ENCODE assay signal across 26 mouse cellular contexts in genomic region chr17:64426536-64426935, GRCm38 (mm10).
A peak's percentile ranks its signal among the peaks of the same experiment; 100 is the strongest.
DNase-seq lines count a peak whose midpoint lies in the region; ATAC-seq and TF ChIP-seq lines count a peak whose summit lies in the region.
"Had no signal": no experiment of that assay in that cellular context is flagged by ENCODE, and none has a peak within 500 bp of the region (broad histone marks: within the 10 kb centered on the region; RNA-seq: fewer than 3 reads in every experiment).

No protein-coding gene starts in this region.

- no peak overlapping the region for H3K27ac ChIP-seq in embryonic facial prominence, embryonic 11.5 days (replicated peaks; ENCODE audit: low read depth, low read length)
- H3K27ac ChIP-seq in embryonic facial prominence, embryonic 10.5 days (replicated peaks): no peak overlapping the region
- no peak overlapping the region for H3K27ac ChIP-seq in kidney, postnatal 0 days
- H3K27ac ChIP-seq in kidney, embryonic 15.5 days: no peak overlapping the region
- H3K27ac ChIP-seq in limb, embryonic 10.5 days: 0 out of 2 replicates have a peak overlapping the region, but pooled peaks have one; percentile 51
- H3K27ac ChIP-seq: embryonic facial prominence, embryonic 13.5 days; forebrain, embryonic 13.5 days; heart, embryonic 15.5 days; hindbrain, embryonic 10.5 days; intestine, embryonic 15.5 days had no signal

- no peak for TF ChIP-seq POLR2A in brain, embryonic 14.5 days (IDR thresholded peaks at IDR 0.05; ENCODE audit: borderline replicate concordance, extremely low read depth, insufficient read depth, insufficient read length, poor library complexity, severe bottlenecking)

- no peaks in the 10 kb centered on the region for H3K36me3 ChIP-seq in embryonic facial prominence, embryonic 11.5 days (replicated peaks; ENCODE audit: control insufficient read depth, insufficient read depth, low read depth, low read length)
- no peaks in the 10 kb centered on the region for H3K36me3 ChIP-seq in embryonic facial prominence, embryonic 10.5 days (replicated peaks)
- H3K36me3 ChIP-seq in kidney, postnatal 0 days (ENCODE audit: insufficient read depth, low read length): no peaks in the 10 kb centered on the region
- no peaks in the 10 kb centered on the region for H3K36me3 ChIP-seq in kidney, embryonic 15.5 days
- no peaks in the 10 kb centered on the region for H3K36me3 ChIP-seq in limb, embryonic 10.5 days
- H3K36me3 ChIP-seq: embryonic facial prominence, embryonic 13.5 days; heart, embryonic 12.5 days; heart, embryonic 15.5 days; hindbrain, embryonic 10.5 days; hindbrain, embryonic 13.5 days; intestine, embryonic 15.5 days had no signal

- no peaks in the 10 kb centered on the region for H3K27me3 ChIP-seq in embryonic facial prominence, embryonic 11.5 days (ENCODE audit: control insufficient read depth, insufficient read depth, low read length)
- no peaks in the 10 kb centered on the region for H3K27me3 ChIP-seq in embryonic facial prominence, embryonic 10.5 days (replicated peaks; ENCODE audit: low read depth, poor library complexity, severe bottlenecking)
- H3K27me3 ChIP-seq in kidney, postnatal 0 days (ENCODE audit: insufficient read depth, low read length): no peaks in the 10 kb centered on the region
- no peaks in the 10 kb centered on the region for H3K27me3 ChIP-seq in kidney, embryonic 15.5 days
- no peaks in the 10 kb centered on the region for H3K27me3 ChIP-seq in limb, embryonic 10.5 days (ENCODE audit: low read depth, poor library complexity, severe bottlenecking)
- H3K27me3 ChIP-seq: forebrain, embryonic 13.5 days; heart, embryonic 12.5 days; heart, embryonic 15.5 days; hindbrain, embryonic 13.5 days; intestine, embryonic 15.5 days had no signal

- H3K4me2 ChIP-seq in embryonic facial prominence, embryonic 11.5 days (ENCODE audit: low read depth, low read length): no peak overlapping the region
- H3K4me2 ChIP-seq in kidney, postnatal 0 days (ENCODE audit: low read length): no peak overlapping the region
- no peak overlapping the region for H3K4me2 ChIP-seq in kidney, embryonic 15.5 days
- H3K4me2 ChIP-seq: embryonic facial prominence, embryonic 13.5 days; forebrain, embryonic 13.5 days; heart, embryonic 12.5 days; heart, embryonic 15.5 days; hindbrain, embryonic 13.5 days; intestine, embryonic 15.5 days had no signal

- no peak for ATAC-seq in embryonic facial prominence, embryonic 11.5 days (replicated peaks; ENCODE audit: insufficient number of reproducible peaks, low FRiP score, low TSS enrichment, low read depth)
- ATAC-seq in kidney, postnatal 0 days (replicated peaks; ENCODE audit: low FRiP score, low read depth): no peak
- no peak for ATAC-seq in kidney, embryonic 15.5 days (replicated peaks; ENCODE audit: low FRiP score)
- ATAC-seq: forebrain, embryonic 13.5 days; forebrain, postnatal 0 days; intestine, embryonic 15.5 days had no signal

- DNase-seq in embryonic facial prominence, embryonic 11.5 days (ENCODE audit: low spot score): peak; percentile 60
- DNase-seq in embryonic facial prominence, embryonic 10.5 days (ENCODE audit: low spot score): no peak
- peak; percentile 26 for DNase-seq in kidney, postnatal 0 days (ENCODE audit: low spot score)
- DNase-seq in brain, embryonic 14.5 days (ENCODE audit: low read depth): peak; percentile 63
- DNase-seq in limb, embryonic 10.5 days (ENCODE audit: low spot score): no peak
- DNase-seq in gastrocnemius, postnatal 36 days: no peak
- DNase-seq in urinary bladder, postnatal 4 days (ENCODE audit: low spot score in 2 of 2): no peak
- DNase-seq: adrenal gland, adult 2 months; adrenal gland, postnatal 14 days; cerebellum, adult 18-20 months; cerebellum, adult 9-10 months; cerebellum, postnatal 14 days; forebrain, postnatal 0 days; heart, adult 11 months; heart, postnatal 10 days; heart, postnatal 36 days; kidney, adult 11 months had no signal

- no peak overlapping the region for H3K9ac ChIP-seq in embryonic facial prominence, embryonic 11.5 days (replicated peaks; ENCODE audit: low read length)
- H3K9ac ChIP-seq in kidney, postnatal 0 days (ENCODE audit: low read depth, low read length): no peak overlapping the region
- H3K9ac ChIP-seq in kidney, embryonic 15.5 days: no peak overlapping the region
- H3K9ac ChIP-seq: embryonic facial prominence, embryonic 13.5 days; forebrain, embryonic 13.5 days; forebrain, postnatal 0 days; heart, embryonic 12.5 days; heart, embryonic 15.5 days; hindbrain, embryonic 13.5 days; intestine, embryonic 15.5 days had no signal

- H3K4me1 ChIP-seq in embryonic facial prominence, embryonic 11.5 days (ENCODE audit: control insufficient read depth, insufficient read depth, low read length): no peaks in the 10 kb centered on the region
- peaks cover 16% of the 10 kb centered on the region for H3K4me1 ChIP-seq in embryonic facial prominence, embryonic 10.5 days
- no peaks in the 10 kb centered on the region for H3K4me1 ChIP-seq in kidney, postnatal 0 days (replicated peaks; ENCODE audit: insufficient read depth, low read length)
- H3K4me1 ChIP-seq in kidney, embryonic 15.5 days: no peaks in the 10 kb centered on the region
- H3K4me1 ChIP-seq in limb, embryonic 10.5 days: peaks cover 23% of the 10 kb centered on the region
- H3K4me1 ChIP-seq: forebrain, embryonic 13.5 days; hindbrain, embryonic 10.5 days; intestine, embryonic 15.5 days had no signal

- H3K9me3 ChIP-seq in embryonic facial prominence, embryonic 11.5 days (replicated peaks; ENCODE audit: control insufficient read depth, low read length): no peaks in the 10 kb centered on the region
- no peaks in the 10 kb centered on the region for H3K9me3 ChIP-seq in embryonic facial prominence, embryonic 10.5 days
- no peaks in the 10 kb centered on the region for H3K9me3 ChIP-seq in kidney, postnatal 0 days (replicated peaks; ENCODE audit: low read length)
- H3K9me3 ChIP-seq in kidney, embryonic 15.5 days (replicated peaks): no peaks in the 10 kb centered on the region
- H3K9me3 ChIP-seq in limb, embryonic 10.5 days (replicated peaks): no peaks in the 10 kb centered on the region
- H3K9me3 ChIP-seq: embryonic facial prominence, embryonic 13.5 days; forebrain, embryonic 13.5 days; heart, embryonic 12.5 days; heart, embryonic 15.5 days; hindbrain, embryonic 10.5 days; hindbrain, embryonic 13.5 days; intestine, embryonic 15.5 days had no signal

- 39% methylated on average over 5 of the region's 5 CpGs for WGBS in embryonic facial prominence, embryonic 11.5 days
- 57% methylated on average over 5 of the region's 5 CpGs for WGBS in embryonic facial prominence, embryonic 10.5 days
- 43% methylated on average over 5 of the region's 5 CpGs for WGBS in kidney, postnatal 0 days
- 39% methylated on average over 5 of the region's 5 CpGs for WGBS in kidney, embryonic 15.5 days
- 37% methylated on average over 5 of the region's 5 CpGs for WGBS in limb, embryonic 10.5 days

- H3K4me3 ChIP-seq in embryonic facial prominence, embryonic 11.5 days (ENCODE audit: low read depth, low read length): no peak overlapping the region
- H3K4me3 ChIP-seq in embryonic facial prominence, embryonic 10.5 days: no peak overlapping the region
- no peak overlapping the region for H3K4me3 ChIP-seq in kidney, postnatal 0 days (replicated peaks; ENCODE audit: low read depth, low read length)
- H3K4me3 ChIP-seq in kidney, embryonic 15.5 days (replicated peaks): no peak overlapping the region
- H3K4me3 ChIP-seq in limb, embryonic 10.5 days: no peak overlapping the region
- H3K4me3 ChIP-seq: embryonic facial prominence, embryonic 13.5 days; erythroblast, embryonic 14.5 days; forebrain, embryonic 13.5 days; heart, embryonic 12.5 days; heart, embryonic 15.5 days; hindbrain, embryonic 10.5 days; hindbrain, embryonic 13.5 days; intestine, embryonic 15.5 days had no signal

- TF ChIP-seq CTCF in kidney, postnatal 0 days (IDR thresholded peaks at IDR 0.05; ENCODE audit: low read depth): no peak
- TF ChIP-seq CTCF in brain, embryonic 14.5 days (IDR thresholded peaks at IDR 0.05; ENCODE audit: borderline replicate concordance, extremely low read depth, insufficient read depth, insufficient read length): no peak

- intact Hi-C loops in gastrocnemius, postnatal 36 days (cut with DNase I): no loop called here

Comparison
In these comparisons a context has a peak if more than half of its experiments do, and no peak if none do; other contexts are left out.
1. DNase-seq: peak in embryonic facial prominence, embryonic 11.5 days (single experiment), kidney, postnatal 0 days (single experiment) and brain, embryonic 14.5 days (single experiment); none in embryonic facial prominence, embryonic 10.5 days (single experiment), limb, embryonic 10.5 days (single experiment), gastrocnemius, postnatal 36 days (0 of 2) and urinary bladder, postnatal 4 days (0 of 2).